Mouse (Mus musculus) olfactory bulb, adult 2 months (tissue): ENCODE data around the gene Trim9. TPM values are rescaled to one million over a fixed set of nuclear protein-coding genes. Genes with fewer than 3 reads are reported as not detected.
A peak's percentile ranks its signal among the peaks of the same experiment; 100 is the strongest.

ENCODE experiments used
- H3K27ac ChIP-seq: fragments of 200-500 bp; 2 replicates; pipeline ENCODE4 v1.5.1; 2012; ENCODE audit warnings: low read depth, low read length; ENCODE audit not compliant: insufficient read depth
- H3K4me1 ChIP-seq: fragments of 200-500 bp; 2 replicates; pipeline ENCODE4 v1.6.1; 2012; ENCODE audit warnings: low read length; ENCODE audit not compliant: control insufficient read depth, insufficient read depth
- H3K4me3 ChIP-seq: fragments of 200-500 bp; 2 replicates; pipeline ENCODE4 v1.5.1; 2012; ENCODE audit warnings: mild to moderate bottlenecking, low read depth, low read length, moderate library complexity; ENCODE audit not compliant: insufficient read depth
- CTCF ChIP-seq: fragments of 200-500 bp; IDR thresholded peaks from 2 replicates; pipeline ENCODE4 v1.5.1; 2012; ENCODE audit warnings: low read depth, mild to moderate bottlenecking, low read length, moderate library complexity; ENCODE audit not compliant: insufficient read depth
- POLR2A ChIP-seq: fragments of 200-500 bp; IDR thresholded peaks from 2 replicates; pipeline ENCODE4 v1.6.1; 2012; ENCODE audit warnings: mild to moderate bottlenecking, low read depth, low read length, moderate library complexity; ENCODE audit not compliant: insufficient read depth
- WGBS: fragments of 180-500 bp; shearing (Covaris S2); methylation state at CpG from one replicate; pipeline ENCODE4 v1.1.7; 2018; 5-methylcytosine and 5-hydroxymethylcytosine counted together
- polyA plus RNA-seq: library from polyadenylated mRNA; stranded (reverse); fragments of >200 nt; gene quantifications from 2 replicates; pipeline ENCODE4 v1.2.4, GENCODE M21; 2012; ENCODE audit warnings: low replicate concordance; ENCODE audit not compliant: missing spikeins, insufficient read depth, insufficient read length

Trim9 gene
- polyA plus RNA-seq, 1 experiment, result 121 TPM

GRCm38 (mm10) chr12:70232020-70232544 lies 115.3 kb downstream of the Trim9 start:
- Histone ChIP-seq H3K4me1 (peaks cover 11% of the 10 kb centered on the region), H3K27ac (no peak overlapping the region), H3K4me3 (no peak overlapping the region)
- TF ChIP-seq POLR2A (no peak), CTCF (no peak)
- whole genome bisulfite sequencing, result 52% methylated on average over 5 of the region's 5 CpGs

DNA sequence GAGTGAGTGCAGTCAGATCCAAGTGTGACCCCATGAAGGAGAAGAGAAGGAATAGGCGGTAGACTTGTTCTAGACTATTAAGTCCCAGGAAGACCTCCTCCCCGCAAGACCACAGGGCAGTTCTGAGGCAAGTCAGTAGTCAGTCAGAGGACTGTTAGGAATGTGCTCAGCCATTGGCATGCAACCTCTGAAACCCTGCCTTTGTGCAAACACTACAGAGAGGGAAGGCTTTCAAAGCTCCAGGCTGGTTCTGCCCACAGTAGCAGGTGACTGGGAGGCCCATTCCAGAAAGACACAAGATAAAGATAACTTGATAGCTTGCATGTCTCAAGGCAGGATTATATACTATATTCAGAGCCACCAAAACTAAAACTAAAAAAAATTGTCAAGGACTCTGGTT lies 116.1 kb downstream of the Trim9 start, which contains the start of gene Pygl:
Gene Pygl (minus strand): TSS at position 195 of the 400 bp plus-strand sequence.
- H3K27ac ChIP-seq, result no peak within 1 kb of the TSS
- H3K4me3 ChIP-seq, result no peak within 1 kb of the TSS
- WGBS, result 97% methylated on average over 2 of the region's 2 CpGs
- peaks cover 15% of the 10 kb centered on the region for H3K4me1 ChIP-seq
- TF ChIP-seq CTCF (no peak), POLR2A (no peak)

GRCm38 (mm10) chr12:70228155-70228554 lies 119.3 kb downstream of the Trim9 start:
- no peak for TF ChIP-seq CTCF
- no peak for TF ChIP-seq POLR2A
- H3K27ac ChIP-seq, result no peak overlapping the region
- no peak overlapping the region for H3K4me3 ChIP-seq
- H3K4me1 ChIP-seq, result peaks cover 11% of the 10 kb centered on the region
- 83% methylated on average over 11 of the region's 11 CpGs for WGBS

DNA sequence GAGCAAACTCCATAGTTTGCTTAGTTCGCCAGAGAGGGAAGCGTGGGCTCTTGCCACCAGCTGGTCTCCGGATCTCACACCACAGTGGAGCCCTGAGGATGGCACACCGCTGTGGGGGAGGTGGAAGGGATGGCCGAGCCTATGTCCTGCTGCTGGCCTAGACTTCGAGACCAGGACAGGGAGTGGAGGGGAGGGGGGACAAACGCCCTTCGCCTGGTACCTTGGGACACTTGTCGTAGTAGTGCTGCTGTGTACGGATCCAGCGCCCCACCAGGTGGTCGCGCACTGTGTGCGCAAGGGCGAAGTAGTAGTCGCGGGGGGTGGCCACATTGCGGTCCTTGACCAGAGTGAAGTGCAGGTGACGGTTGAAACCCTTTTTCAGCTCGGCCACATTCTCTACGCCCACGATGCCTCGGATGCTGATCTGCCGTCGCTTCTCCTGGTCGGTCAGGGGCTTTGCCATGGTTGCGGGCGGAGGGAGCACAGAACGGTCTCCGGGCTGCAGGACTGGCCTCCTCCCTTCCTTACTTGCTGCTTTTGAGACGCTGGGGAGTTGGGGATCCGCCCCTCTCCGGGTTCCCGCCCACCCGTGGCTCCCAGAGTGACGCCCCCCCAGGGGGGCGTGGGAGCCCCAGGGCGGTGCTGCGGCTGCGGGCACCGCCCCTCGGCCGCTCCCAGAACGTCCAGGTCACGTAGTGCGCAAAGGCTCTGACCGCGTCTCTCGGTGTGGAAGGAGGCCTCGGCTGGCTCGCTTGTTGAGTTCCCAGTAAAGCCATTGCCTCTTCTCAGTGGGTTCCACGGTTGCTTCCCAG lies 120.1 kb downstream of the Trim9 start:
- WGBS, result 5% methylated on average over 52 of the region's 52 CpGs
- H3K27ac ChIP-seq, result no peak overlapping the region
- TF ChIP-seq CTCF, result no peak
- TF ChIP-seq POLR2A, result no peak
- peaks cover 11% of the 10 kb centered on the region for H3K4me1 ChIP-seq
- H3K4me3 ChIP-seq, result peak overlapping the region; percentile 42

GRCm38 (mm10) chr12:70226655-70227054 lies 120.8 kb downstream of the Trim9 start:
- 55% methylated on average over 5 of the region's 5 CpGs for WGBS
- Histone ChIP-seq H3K4me3 (no peak overlapping the region), H3K27ac (no peak overlapping the region), H3K4me1 (peaks cover 11% of the 10 kb centered on the region)
- TF ChIP-seq POLR2A, result no peak

GRCm38 (mm10) chr12:70223331-70223730 lies 124.1 kb downstream of the Trim9 start:
- Histone ChIP-seq H3K4me3 (no peak overlapping the region), H3K27ac (no peak overlapping the region), H3K4me1 (peaks cover 11% of the 10 kb centered on the region)
- WGBS, result 81% methylated on average over 4 of the region's 4 CpGs
- TF ChIP-seq CTCF (no peak), POLR2A (no peak)

DNA sequence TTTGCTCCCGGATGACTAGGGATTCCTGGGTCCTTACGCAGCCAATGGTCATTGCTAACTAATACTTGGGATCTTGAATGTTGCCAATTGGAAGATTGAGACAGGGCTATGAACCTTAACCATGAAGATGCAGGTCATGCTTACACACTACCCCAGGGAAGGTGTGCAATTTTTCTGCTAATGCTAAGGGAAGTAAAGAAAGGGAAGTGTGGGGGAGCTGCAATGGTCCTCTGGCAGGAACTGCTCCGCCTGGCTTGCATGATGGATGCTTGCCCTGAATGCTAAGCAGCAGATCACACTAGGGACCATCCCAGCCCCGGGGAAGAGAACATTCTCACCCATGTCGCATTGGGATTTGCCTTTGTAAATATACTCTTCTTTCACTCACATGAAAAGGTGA lies 126.0 kb downstream of the Trim9 start:
- Histone ChIP-seq H3K4me1 (peaks cover under 1% of the 10 kb centered on the region; the same call in 1 of the 2 replicates), H3K4me3 (no peak overlapping the region), H3K27ac (no peak overlapping the region)
- 67% methylated on average over 5 of the region's 5 CpGs for WGBS
- no peak for TF ChIP-seq POLR2A
- no peak for TF ChIP-seq CTCF

DNA sequence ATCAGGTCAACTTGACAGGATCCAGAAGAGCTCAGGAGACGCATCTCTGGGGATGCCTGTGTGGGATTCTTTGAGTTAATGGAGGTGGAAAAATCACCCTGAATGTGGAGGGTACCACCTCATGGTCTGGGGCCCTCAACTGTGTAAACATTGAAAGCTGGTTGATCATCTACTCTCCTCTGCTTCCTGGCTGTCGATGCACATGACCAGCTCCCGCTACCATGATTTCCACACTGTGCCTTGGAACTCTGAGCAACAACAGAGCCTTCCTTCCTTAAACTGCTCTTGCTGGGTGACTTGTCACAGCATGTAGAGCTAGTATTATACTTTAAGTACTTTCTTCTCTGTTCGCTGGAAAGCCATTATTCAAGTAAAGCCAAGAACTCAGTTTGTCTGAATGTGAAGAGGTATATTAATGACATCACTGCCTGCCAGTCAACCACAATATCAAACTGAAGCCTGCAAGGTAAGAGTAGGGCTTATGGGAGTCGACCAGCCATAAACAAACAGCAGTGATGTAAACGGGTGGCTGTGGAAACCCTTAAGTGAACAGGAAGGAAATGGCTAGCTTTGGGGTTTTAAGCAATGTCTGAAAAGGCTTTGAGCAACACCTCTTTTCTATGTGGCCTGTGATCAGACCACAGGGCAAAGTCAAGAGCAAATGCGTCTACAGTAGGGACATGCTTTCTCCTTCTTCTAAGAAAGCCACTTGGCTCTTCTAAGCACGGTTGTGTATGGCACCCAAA lies 128.4 kb downstream of the Trim9 start:
- 87% methylated on average over 8 of the region's 8 CpGs for WGBS
- no peak for TF ChIP-seq CTCF
- TF ChIP-seq POLR2A, result no peak
- Histone ChIP-seq H3K4me3 (no peak overlapping the region), H3K4me1 (no peaks in the 10 kb centered on the region), H3K27ac (no peak overlapping the region)

GRCm38 (mm10) chr12:70216229-70216800 lies 131.1 kb downstream of the Trim9 start:
- WGBS, result 62% methylated on average over 16 of the region's 16 CpGs
- H3K27ac ChIP-seq, result no peak overlapping the region
- TF ChIP-seq CTCF (no peak), POLR2A (no peak)
- H3K4me3 ChIP-seq, result no peak overlapping the region
- H3K4me1 ChIP-seq, result no peaks in the 10 kb centered on the region
